Mouse (Mus musculus): ENCODE results near the gene Abr. TPM values are rescaled to one million over a fixed set of nuclear protein-coding genes. Genes with fewer than 3 reads are reported as not detected.
A peak's percentile ranks its signal among the peaks of the same experiment; 100 is the strongest.

Gene Abr
- polyA plus RNA-seq, 1 experiment from 2014 or later = 42.7 TPM

- no peaks in the 10 kb centered on the region for H3K4me1 ChIP-seq (ENCODE audit: control insufficient read depth, insufficient read depth, low read length)
- no peak overlapping the region for H3K4me3 ChIP-seq (ENCODE audit: low read depth, low read length)
- ATAC-seq (ENCODE audit: insufficient number of reproducible peaks, insufficient read depth, low FRiP score, low read depth) = 0 out of 2 replicates have a peak, but pooled peaks have one; percentile 46
- no peak overlapping the region for H3K27ac ChIP-seq (ENCODE audit: low read length)
- no peak overlapping the region for H3K9ac ChIP-seq (replicated peaks; ENCODE audit: low read depth, low read length)
- H3K4me2 ChIP-seq (replicated peaks; ENCODE audit: low read depth, low read length) = no peak overlapping the region
- no peaks in the 10 kb centered on the region for H3K36me3 ChIP-seq (ENCODE audit: control insufficient read depth, insufficient read depth, low read length)
- H3K9me3 ChIP-seq (ENCODE audit: control insufficient read depth, low read depth, low read length) = no peaks in the 10 kb centered on the region
- H3K27me3 ChIP-seq (ENCODE audit: control insufficient read depth, insufficient read depth, low read length) = no peaks in the 10 kb centered on the region
- 63% methylated on average over 10 of the region's 10 CpGs for WGBS
These were observed 33.3 kb downstream of the Abr start for GRCm38 (mm10) chr11:76588632-76589485.

- H3K27me3 ChIP-seq (ENCODE audit: control insufficient read depth, insufficient read depth, low read length) = no peaks in the 10 kb centered on the region
- no peak overlapping the region for H3K27ac ChIP-seq (ENCODE audit: low read length)
- no peak overlapping the region for H3K9ac ChIP-seq (replicated peaks; ENCODE audit: low read depth, low read length)
- WGBS = 79% methylated on average over 2 of the region's 2 CpGs
- no peak for ATAC-seq (ENCODE audit: insufficient number of reproducible peaks, insufficient read depth, low FRiP score, low read depth)
- no peak overlapping the region for H3K4me2 ChIP-seq (replicated peaks; ENCODE audit: low read depth, low read length)
- no peaks in the 10 kb centered on the region for H3K36me3 ChIP-seq (ENCODE audit: control insufficient read depth, insufficient read depth, low read length)
- no peaks in the 10 kb centered on the region for H3K4me1 ChIP-seq (ENCODE audit: control insufficient read depth, insufficient read depth, low read length)
- no peak overlapping the region for H3K4me3 ChIP-seq (ENCODE audit: low read depth, low read length)
- no peaks in the 10 kb centered on the region for H3K9me3 ChIP-seq (ENCODE audit: control insufficient read depth, low read depth, low read length)
These were observed 34.1 kb downstream of the Abr start for GRCm38 (mm10) chr11:76588032-76588431.

GRCm38 (mm10) chr11:76587333-76587732 is 34.8 kb downstream of the Abr start:
- 90% methylated on average over 1 of the region's 1 CpGs for WGBS
- Histone ChIP-seq H3K27ac (ENCODE audit: low read length) (no peak overlapping the region), H3K4me2 (replicated peaks; ENCODE audit: low read depth, low read length) (no peak overlapping the region), H3K4me3 (ENCODE audit: low read depth, low read length) (no peak overlapping the region), H3K4me1 (ENCODE audit: control insufficient read depth, insufficient read depth, low read length) (no peaks in the 10 kb centered on the region), H3K9ac (replicated peaks; ENCODE audit: low read depth, low read length) (no peak overlapping the region), H3K9me3 (ENCODE audit: control insufficient read depth, low read depth, low read length) (no peaks in the 10 kb centered on the region), H3K36me3 (ENCODE audit: control insufficient read depth, insufficient read depth, low read length) (no peaks in the 10 kb centered on the region), H3K27me3 (ENCODE audit: control insufficient read depth, insufficient read depth, low read length) (no peaks in the 10 kb centered on the region)
- no peak for ATAC-seq (ENCODE audit: insufficient number of reproducible peaks, insufficient read depth, low FRiP score, low read depth)

- Histone ChIP-seq H3K9ac (replicated peaks; ENCODE audit: low read depth, low read length) (no peak overlapping the region), H3K9me3 (ENCODE audit: control insufficient read depth, low read depth, low read length) (no peaks in the 10 kb centered on the region), H3K4me3 (ENCODE audit: low read depth, low read length) (no peak overlapping the region), H3K4me1 (ENCODE audit: control insufficient read depth, insufficient read depth, low read length) (no peaks in the 10 kb centered on the region), H3K4me2 (replicated peaks; ENCODE audit: low read depth, low read length) (no peak overlapping the region), H3K27me3 (ENCODE audit: control insufficient read depth, insufficient read depth, low read length) (no peaks in the 10 kb centered on the region), H3K27ac (ENCODE audit: low read length) (no peak overlapping the region), H3K36me3 (ENCODE audit: control insufficient read depth, insufficient read depth, low read length) (no peaks in the 10 kb centered on the region)
- ATAC-seq (ENCODE audit: insufficient number of reproducible peaks, insufficient read depth, low FRiP score, low read depth) = no peak
- 24% methylated on average over 3 of the region's 3 CpGs for WGBS
These were observed 36.0 kb downstream of the Abr start for GRCm38 (mm10) chr11:76586119-76586518.

- Histone ChIP-seq H3K27ac (ENCODE audit: low read length) (no peak overlapping the region), H3K9ac (replicated peaks; ENCODE audit: low read depth, low read length) (no peak overlapping the region), H3K4me1 (ENCODE audit: control insufficient read depth, insufficient read depth, low read length) (no peaks in the 10 kb centered on the region), H3K27me3 (ENCODE audit: control insufficient read depth, insufficient read depth, low read length) (no peaks in the 10 kb centered on the region), H3K4me2 (replicated peaks; ENCODE audit: low read depth, low read length) (no peak overlapping the region), H3K36me3 (ENCODE audit: control insufficient read depth, insufficient read depth, low read length) (no peaks in the 10 kb centered on the region), H3K9me3 (ENCODE audit: control insufficient read depth, low read depth, low read length) (no peaks in the 10 kb centered on the region), H3K4me3 (ENCODE audit: low read depth, low read length) (no peak overlapping the region)
- 36% methylated on average over 12 of the region's 12 CpGs for WGBS
- ATAC-seq (ENCODE audit: insufficient number of reproducible peaks, insufficient read depth, low FRiP score, low read depth) = no peak
These were observed 44.4 kb downstream of the Abr start for GRCm38 (mm10) chr11:76577588-76578257.

GRCm38 (mm10) chr11:76572820-76573385 is 49.2 kb downstream of the Abr start:
- no peaks in the 10 kb centered on the region for H3K27me3 ChIP-seq (ENCODE audit: control insufficient read depth, insufficient read depth, low read length)
- no peak overlapping the region for H3K27ac ChIP-seq (ENCODE audit: low read length)
- H3K4me1 ChIP-seq (ENCODE audit: control insufficient read depth, insufficient read depth, low read length) = peaks cover 18% of the 10 kb centered on the region
- 78% methylated on average over 6 of the region's 6 CpGs for WGBS
- ATAC-seq (ENCODE audit: insufficient number of reproducible peaks, insufficient read depth, low FRiP score, low read depth) = no peak
- no peak overlapping the region for H3K9ac ChIP-seq (replicated peaks; ENCODE audit: low read depth, low read length)
- no peak overlapping the region for H3K4me3 ChIP-seq (ENCODE audit: low read depth, low read length)
- H3K4me2 ChIP-seq (replicated peaks; ENCODE audit: low read depth, low read length) = no peak overlapping the region
- no peaks in the 10 kb centered on the region for H3K36me3 ChIP-seq (ENCODE audit: control insufficient read depth, insufficient read depth, low read length)
- H3K9me3 ChIP-seq (ENCODE audit: control insufficient read depth, low read depth, low read length) = no peaks in the 10 kb centered on the region

- peak overlapping the region; percentile 96 for H3K4me2 ChIP-seq (replicated peaks; ENCODE audit: low read depth, low read length)
- H3K4me3 ChIP-seq (ENCODE audit: low read depth, low read length) = peak overlapping the region; percentile 69
- peak; percentile 39; the same call in 1 of the 2 replicates for ATAC-seq (ENCODE audit: insufficient number of reproducible peaks, insufficient read depth, low FRiP score, low read depth)
- 2% methylated on average over 9 of the region's 9 CpGs for WGBS
- H3K36me3 ChIP-seq (ENCODE audit: control insufficient read depth, insufficient read depth, low read length) = no peaks in the 10 kb centered on the region
- H3K9ac ChIP-seq (replicated peaks; ENCODE audit: low read depth, low read length) = peak overlapping the region; percentile 60
- no peaks in the 10 kb centered on the region for H3K27me3 ChIP-seq (ENCODE audit: control insufficient read depth, insufficient read depth, low read length)
- peaks cover 18% of the 10 kb centered on the region for H3K4me1 ChIP-seq (ENCODE audit: control insufficient read depth, insufficient read depth, low read length)
- no peak overlapping the region for H3K27ac ChIP-seq (ENCODE audit: low read length)
- H3K9me3 ChIP-seq (ENCODE audit: control insufficient read depth, low read depth, low read length) = no peaks in the 10 kb centered on the region
These were observed 50.5 kb downstream of the Abr start for GRCm38 (mm10) chr11:76571613-76571929.

GRCm38 (mm10) chr11:76570741-76571612 is 51.1 kb downstream of the Abr start:
- Histone ChIP-seq H3K9ac (replicated peaks; ENCODE audit: low read depth, low read length) (peak overlapping the region; percentile 60), H3K27me3 (ENCODE audit: control insufficient read depth, insufficient read depth, low read length) (no peaks in the 10 kb centered on the region), H3K4me1 (ENCODE audit: control insufficient read depth, insufficient read depth, low read length) (peaks cover 18% of the 10 kb centered on the region), H3K27ac (ENCODE audit: low read length) (no peak overlapping the region), H3K4me2 (replicated peaks; ENCODE audit: low read depth, low read length) (peak overlapping the region; percentile 96), H3K9me3 (ENCODE audit: control insufficient read depth, low read depth, low read length) (no peaks in the 10 kb centered on the region), H3K36me3 (ENCODE audit: control insufficient read depth, insufficient read depth, low read length) (no peaks in the 10 kb centered on the region), H3K4me3 (ENCODE audit: low read depth, low read length) (peak overlapping the region; percentile 69)
- 1% methylated on average over 54 of the region's 66 CpGs for WGBS
- peak; percentile 88 for ATAC-seq (ENCODE audit: insufficient number of reproducible peaks, insufficient read depth, low FRiP score, low read depth)

Data from stomach, embryonic 14.5 days (tissue).